Mouse (Mus musculus) left cerebral cortex, adult 18-20 months (tissue): ENCODE data around the gene Ccr6. TPM values are rescaled to one million over a fixed set of nuclear protein-coding genes. Genes with fewer than 3 reads are reported as not detected.

Source experiments
- DNase-seq, 2 experiments: peaks; one replicate each; pipeline ENCODE4 v3.0.0; 2021 to 2022; ENCODE audit warnings: low spot score in 2 of 2, mixed read lengths in 1 of 2
- total RNA-seq, 2 experiments: library from RNA; stranded (reverse); gene quantifications; 2 replicates each; pipeline ENCODE4 v1.2.3; 2021

Ccr6 gene
- total RNA-seq, 2 experiments from 2014 or later, result 0.46 TPM; not detected in 1

GRCm38 (mm10) chr17:8233618-8234214, 2.1 kb upstream of the Ccr6 start:
- DNase-seq, result no peak

- no peak for DNase-seq
These were observed 1.3 kb upstream of the Ccr6 start for GRCm38 (mm10) chr17:8234537-8234936.

GRCm38 (mm10) chr17:8238012-8238710, 2.3 kb downstream of the Ccr6 start:
- peak in 1 of 2 experiments; percentile 13 for DNase-seq

- no peak for DNase-seq
These were observed 3.7 kb downstream of the Ccr6 start for GRCm38 (mm10) chr17:8239561-8239960.

GRCm38 (mm10) chr17:8240517-8240916, 4.7 kb downstream of the Ccr6 start:
- DNase-seq, result no peak

- no peak for DNase-seq
These were observed 5.8 kb downstream of the Ccr6 start for GRCm38 (mm10) chr17:8241645-8242044.

GRCm38 (mm10) chr17:8242186-8242585, 6.3 kb downstream of the Ccr6 start:
- DNase-seq, result no peak

- DNase-seq, result no peak
These were observed 8.3 kb downstream of the Ccr6 start for GRCm38 (mm10) chr17:8244124-8244523.

- no peak for DNase-seq
These were observed 10.4 kb downstream of the Ccr6 start for GRCm38 (mm10) chr17:8246102-8246754.

GRCm38 (mm10) chr17:8251704-8252103, 15.9 kb downstream of the Ccr6 start:
- DNase-seq, result no peak

GRCm38 (mm10) chr17:8254268-8254667, 18.4 kb downstream of the Ccr6 start:
- no peak for DNase-seq

- no peak for DNase-seq
These were observed 19.1 kb downstream of the Ccr6 start for GRCm38 (mm10) chr17:8254914-8255313.

GRCm38 (mm10) chr17:8255583-8255982, 19.7 kb downstream of the Ccr6 start:
- DNase-seq, result no peak

GRCm38 (mm10) chr17:8256982-8257381, 21.1 kb downstream of the Ccr6 start:
- peak in 1 of 2 experiments; percentile 20 for DNase-seq

- DNase-seq, result peak; percentile 55 to 57
These were observed 28.8 kb downstream of the Ccr6 start for GRCm38 (mm10) chr17:8264638-8265037.

GRCm38 (mm10) chr17:8272054-8272749, 36.4 kb downstream of the Ccr6 start:
- no peak for DNase-seq

GRCm38 (mm10) chr17:8272951-8273350, 37.1 kb downstream of the Ccr6 start:
- no peak for DNase-seq

- no peak for DNase-seq
These were observed 40.2 kb downstream of the Ccr6 start for GRCm38 (mm10) chr17:8276071-8276470.

GRCm38 (mm10) chr17:8276680-8277079, 40.8 kb downstream of the Ccr6 start:
- DNase-seq, result no peak

- no peak for DNase-seq
These were observed 41.4 kb downstream of the Ccr6 start for GRCm38 (mm10) chr17:8277266-8277665.

- no peak for DNase-seq
These were observed 42.5 kb downstream of the Ccr6 start for GRCm38 (mm10) chr17:8278356-8278755.
